Mouse (Mus musculus): ENCODE measurements at regions not wholly inside any gene's neighbourhood (a gene's known extent, or its start where the extent isn't known, plus 50 kb on each side); places are given as distances from the start of the nearest gene placed in this dataset.

DNA sequence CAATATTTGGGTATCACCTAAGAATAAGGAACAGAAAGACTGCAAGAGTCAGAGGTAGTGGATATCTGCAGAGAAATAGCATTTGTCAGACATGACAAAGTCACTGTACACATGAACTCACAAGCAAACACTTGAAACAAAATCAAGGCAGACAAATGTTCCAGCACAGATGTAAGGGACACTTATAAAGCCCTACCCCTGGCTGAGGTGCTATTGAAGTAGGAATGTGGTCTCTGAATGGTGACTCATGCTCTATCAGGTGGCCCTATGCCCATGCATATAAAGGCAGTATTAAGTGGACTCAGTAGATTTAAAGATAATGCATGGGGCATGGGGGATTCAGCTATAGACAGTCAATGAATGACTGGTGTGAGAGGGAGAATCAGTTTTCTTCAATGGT, 77.2 kb upstream of the Hcrtr2 start:
- TF ChIP-seq CTCF (IDR thresholded peaks at IDR 0.05; ENCODE audit: control insufficient read depth, insufficient read depth, low read length) (no peak), POLR2A (IDR thresholded peaks at IDR 0.05; ENCODE audit: borderline replicate concordance, control insufficient read depth, low read depth, low read length) (no peak)
